Mouse (Mus musculus): ENCODE measurements around the gene Rnf10.

Gene Rnf10

GRCm38 (mm10) chr5:115194626-115195221, 78.0 kb downstream of the Rnf10 start:
- DNase-seq (ENCODE audit: low read depth, low spot score), result no peak

- peak; percentile 42 for DNase-seq (ENCODE audit: low read depth, low spot score)
These were observed 78.8 kb downstream of the Rnf10 start, which contains the start of gene Cabp1 for GRCm38 (mm10) chr5:115193669-115194625. Cabp1 (minus strand) TSS chr5:115194381.

- DNase-seq (ENCODE audit: low read depth, low spot score), result peak; percentile 33
These were observed 79.5 kb downstream of the Rnf10 start for GRCm38 (mm10) chr5:115193226-115193625.

GRCm38 (mm10) chr5:115192828-115193195, 79.9 kb downstream of the Rnf10 start:
- DNase-seq (ENCODE audit: low read depth, low spot score), result no peak

- no peak for DNase-seq (ENCODE audit: low read depth, low spot score)
These were observed 80.5 kb downstream of the Rnf10 start for GRCm38 (mm10) chr5:115191880-115192827.

Measured in forelimb bud, embryonic 11.5 days (tissue).